Mouse (Mus musculus) layer of hippocampus, adult 18-20 months (tissue): ENCODE data around the gene Kifc1. TPM values are rescaled to one million over a fixed set of nuclear protein-coding genes. Genes with fewer than 3 reads are reported as not detected.
A peak's percentile ranks its signal among the peaks of the same experiment; 100 is the strongest.

Experiments used
- DNase-seq, 2 experiments: peaks; one replicate each; pipeline ENCODE4 v3.0.0; 2022; ENCODE audit warnings: low spot score in 2 of 2
- microRNA-seq, 2 experiments: library from miRNA; unstranded; fragments of <30 nt; microRNA quantifications; one replicate each; pipeline ENCODE4 v1.2.0; 2021
- total RNA-seq, 2 experiments: library from RNA; stranded (reverse); gene quantifications; 2 replicates each; pipeline ENCODE4 v1.2.3; 2021

Kifc1 gene
- total RNA-seq, 2 experiments from 2014 or later = 1.8 to 2.6 TPM

DNA sequence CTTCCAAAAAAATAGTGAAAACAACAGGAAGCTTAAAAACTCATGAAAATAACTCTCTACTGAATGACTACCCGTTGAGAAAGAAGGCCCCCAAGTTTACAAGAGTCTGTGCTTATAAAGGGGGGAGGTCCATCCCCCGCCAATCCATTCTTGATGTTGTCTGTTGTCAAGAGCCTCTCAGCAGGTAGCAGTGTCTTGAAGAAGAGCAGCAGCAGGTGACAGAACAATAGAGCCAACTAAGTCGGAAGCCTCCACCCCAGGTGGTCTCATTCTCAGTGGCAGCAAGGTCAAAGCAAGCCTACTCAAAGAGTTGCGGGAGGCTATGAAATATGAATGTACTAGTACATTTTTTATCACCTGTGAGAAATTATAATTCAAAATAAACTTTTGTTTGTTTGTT, 32.6 kb downstream of the Kifc1 start:
- no peak for DNase-seq

DNA sequence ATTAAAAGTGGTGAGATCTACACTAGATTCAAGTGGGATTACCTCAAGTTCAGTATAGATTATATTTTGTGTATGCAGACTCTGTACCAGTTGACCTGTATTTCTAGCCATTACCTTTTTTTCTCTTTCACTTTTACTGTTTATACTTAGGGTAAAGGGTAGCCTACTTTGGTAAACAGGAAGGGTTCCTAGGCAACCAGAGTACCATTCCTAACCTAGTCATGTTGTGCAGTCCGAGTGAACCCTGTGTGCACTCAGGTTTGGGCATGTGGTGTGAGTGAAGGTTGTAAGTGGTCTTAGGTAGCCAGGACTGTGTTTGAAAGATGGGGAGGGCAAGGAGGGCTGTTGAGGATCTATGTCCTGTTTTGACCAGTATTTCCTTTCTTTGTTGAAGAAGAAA, 39.1 kb downstream of the Kifc1 start:
- no peak for DNase-seq

DNA sequence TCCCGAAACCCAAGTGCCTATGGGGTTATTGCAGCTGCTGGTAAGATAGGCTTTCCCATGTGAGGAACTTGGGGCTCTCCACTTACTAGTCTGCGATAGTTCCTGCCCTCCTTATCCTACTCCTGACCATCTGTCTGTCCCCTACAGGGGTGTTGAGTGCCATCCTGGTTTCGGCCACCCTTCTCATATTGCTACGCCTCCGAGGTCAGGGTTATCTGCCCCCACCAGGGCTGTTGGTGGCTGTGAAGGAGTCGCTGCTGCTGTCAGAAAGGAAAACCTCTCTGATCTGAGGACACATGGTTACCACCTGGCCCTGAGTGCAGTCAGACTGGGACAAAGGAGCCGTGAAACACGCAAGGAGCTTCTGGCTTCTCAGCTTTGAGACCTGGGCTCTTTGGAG, 42.3 kb downstream of the Kifc1 start:
- DNase-seq = no peak

DNA sequence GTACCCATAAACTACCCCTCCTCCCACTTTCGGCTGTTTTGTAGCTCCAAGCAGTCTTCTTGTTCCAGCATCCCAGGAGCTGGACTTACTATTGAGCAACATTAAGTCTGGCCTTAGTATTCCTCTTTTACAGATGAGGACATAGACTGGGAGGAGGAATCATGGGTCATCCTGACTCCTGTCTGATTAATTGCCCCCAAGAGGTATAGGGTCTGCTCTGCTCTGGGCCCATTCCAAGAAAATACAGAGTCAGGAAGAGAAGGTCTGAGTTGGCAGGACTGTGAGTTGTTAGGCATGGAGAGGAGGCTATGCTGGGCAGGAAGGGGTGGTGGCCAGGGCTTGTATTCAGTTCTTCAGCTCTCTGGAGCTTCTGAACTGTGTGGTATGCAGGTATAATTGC, 46.3 kb downstream of the Kifc1 start:
- no peak for DNase-seq

DNA sequence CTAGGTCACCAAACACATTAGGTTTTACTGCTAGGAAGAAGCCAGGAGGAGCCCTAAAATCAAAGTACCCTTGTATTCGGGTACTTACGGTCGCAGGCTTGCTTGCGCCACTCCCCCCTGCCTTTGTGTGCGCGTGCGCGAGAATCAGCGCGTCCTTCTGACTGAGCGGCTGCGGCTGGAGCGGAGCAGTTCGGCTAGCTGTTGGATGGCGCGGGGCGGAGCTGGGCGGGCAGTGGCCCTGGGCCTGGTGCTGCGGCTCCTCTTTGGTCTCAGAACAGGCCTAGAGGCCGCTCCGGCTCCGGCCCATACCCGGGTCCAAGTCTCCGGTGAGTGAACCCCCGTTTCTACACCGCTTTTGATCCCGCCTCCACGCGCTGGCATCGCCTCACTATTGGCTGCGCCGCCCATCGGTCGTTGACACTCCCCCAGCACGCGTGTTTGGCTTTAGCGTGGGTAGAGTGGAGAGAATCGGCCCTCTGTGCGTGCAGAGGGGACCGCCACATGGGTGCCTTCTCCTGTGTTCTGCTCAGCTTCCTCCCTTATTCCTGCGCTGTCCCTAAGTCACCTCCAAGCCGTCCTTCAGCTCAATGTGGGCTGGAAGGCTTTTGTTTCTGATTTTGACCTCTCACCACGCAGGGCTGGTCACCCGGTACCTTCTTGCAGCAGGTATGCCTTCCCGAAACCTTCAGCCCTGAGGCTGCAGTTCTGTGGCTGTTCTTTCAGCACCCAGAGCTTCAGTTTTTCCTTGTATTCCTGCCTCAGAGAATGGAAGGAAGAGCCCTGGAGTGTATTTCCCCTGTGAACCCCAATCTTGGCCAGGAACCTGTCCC, 47.3 kb downstream of the Kifc1 start, which contains the start of gene Cd320:
TSS of gene Cd320 (plus strand) at position 126 of the 830 bp plus-strand sequence.
- DNase-seq = peak; percentile 91 to 95

DNA sequence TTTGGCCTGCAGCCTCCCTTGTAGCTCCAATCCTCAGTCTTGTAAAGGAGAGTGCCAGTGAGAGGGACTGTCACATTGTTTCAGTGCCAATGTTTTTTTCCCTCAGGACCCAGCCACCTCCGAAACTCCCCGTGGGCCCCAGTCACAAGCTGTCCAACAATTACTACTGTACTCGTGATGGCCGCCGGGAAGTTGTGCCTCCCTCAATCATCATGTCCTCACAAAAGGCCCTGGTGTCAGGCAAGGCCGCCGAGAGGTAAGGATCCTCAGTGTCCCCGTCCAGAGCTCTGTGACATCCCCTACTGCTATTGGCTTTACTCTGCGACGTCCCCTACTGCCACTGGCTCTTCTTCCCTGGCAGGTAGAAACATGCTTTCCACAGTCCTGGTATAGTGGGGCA, 60.9 kb downstream of the Kifc1 start:
- DNase-seq = no peak

DNA sequence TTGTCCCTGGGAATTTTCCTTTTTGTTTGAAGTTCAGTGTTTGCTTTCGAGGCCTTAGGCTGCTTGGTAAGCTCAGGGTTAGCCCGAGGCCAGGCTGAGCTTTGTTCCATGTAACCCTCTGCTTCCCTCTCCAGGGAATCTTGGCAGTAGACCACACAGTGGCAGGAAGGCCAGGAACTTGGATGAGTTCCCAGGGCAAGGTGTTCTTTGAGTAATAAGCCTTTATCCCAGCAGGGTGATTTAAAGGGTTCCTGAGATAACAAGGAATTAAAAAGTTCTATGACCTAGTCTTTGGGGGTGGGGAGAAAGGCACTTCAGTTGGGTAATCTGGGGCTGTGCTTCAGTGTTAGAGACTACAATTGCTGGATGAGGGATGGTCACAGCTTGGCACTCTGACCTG, 61.6 kb downstream of the Kifc1 start:
- no peak for DNase-seq

DNA sequence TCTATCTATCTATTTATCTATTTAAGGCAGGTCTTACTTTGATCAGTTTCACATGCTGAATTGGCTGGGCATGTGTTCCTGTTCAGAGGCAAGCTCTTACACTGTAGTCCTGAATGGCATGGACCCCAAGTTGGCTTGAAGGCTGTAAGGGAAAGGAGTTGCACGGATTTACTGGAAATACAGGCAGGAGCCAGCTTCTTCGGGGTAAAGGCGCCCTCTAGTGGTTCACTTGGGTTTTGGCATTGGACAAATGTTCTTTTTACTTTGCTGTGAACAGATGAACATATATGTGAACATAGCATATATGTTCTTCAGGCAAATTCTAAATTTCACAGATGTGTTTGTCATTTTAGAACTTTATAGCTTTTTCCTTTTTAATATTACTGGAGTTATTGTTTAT, 63.6 kb downstream of the Kifc1 start:
- peak; percentile 51 to 83 for DNase-seq

Small RNA genes lying within 50 kb of the gene (microRNA-seq; reads per million reads assigned to microRNA genes)
- gene Gm27740 = 0 reads per million in 2 experiments

Other genes starting within 250 kb of the Kifc1 start
- gene Hnrnpm, start 203.8 kb downstream of the Kifc1 start, total RNA-seq = 100 to 1,000 TPM; 136 to 150 TPM
- 10 to 100 TPM; 86.2 to 87.1 TPM for gene March2, start 172.0 kb downstream of the Kifc1 start, total RNA-seq
- 100 to 1,000 TPM; 341 to 345 TPM for gene Rab11b, start 130.1 kb downstream of the Kifc1 start, total RNA-seq
- 1 to 10 TPM; 2.6 to 3.5 TPM for gene Angptl4, start 108.8 kb downstream of the Kifc1 start, total RNA-seq
- gene Kank3, start 80.1 kb downstream of the Kifc1 start, total RNA-seq = 10 to 100 TPM; 27.6 to 28.8 TPM
- gene Rps28, start 66.1 kb downstream of the Kifc1 start, total RNA-seq = 100 to 1,000 TPM; 756 to 834 TPM
- gene Ndufa7, start 66.1 kb downstream of the Kifc1 start, total RNA-seq = 100 to 1,000 TPM; 199 to 208 TPM
- gene Cd320, start 47.6 kb downstream of the Kifc1 start, total RNA-seq = 10 to 100 TPM; 20.4 to 23.3 TPM
- not detected for gene Gm7029, start 16.8 kb downstream of the Kifc1 start, total RNA-seq
- gene Platr17, start 14.5 kb upstream of the Kifc1 start, total RNA-seq = under 1 TPM in 1 of 2 experiments, not detected in 1; 0.42 TPM
- 10 to 100 TPM; 29.6 to 32.9 TPM for gene Daxx, start 18.8 kb upstream of the Kifc1 start, total RNA-seq
- 10 to 100 TPM; 38.3 to 38.5 TPM for gene Tapbp, start 25.2 kb upstream of the Kifc1 start, total RNA-seq
- 10 to 100 TPM; 34.3 to 34.4 TPM for gene Zbtb22, start 25.2 kb upstream of the Kifc1 start, total RNA-seq
- gene Rgl2, start 38.9 kb upstream of the Kifc1 start, total RNA-seq = 10 to 100 TPM; 61.9 to 63.0 TPM
- 10 to 100 TPM; 94.9 to 95.8 TPM for gene Pfdn6, start 49.7 kb upstream of the Kifc1 start, total RNA-seq
- gene Wdr46, start 50.0 kb upstream of the Kifc1 start, total RNA-seq = 10 to 100 TPM; 13.2 to 15.5 TPM
- gene B3galt4, start 60.8 kb upstream of the Kifc1 start, total RNA-seq = 1 to 10 TPM; 5.1 to 5.2 TPM
- gene Vps52, start 65.2 kb upstream of the Kifc1 start, total RNA-seq = 10 to 100 TPM; 76.1 to 79.8 TPM
- gene Rps18, start 65.3 kb upstream of the Kifc1 start, total RNA-seq = 100 to 1,000 TPM; 319 to 336 TPM
- 10 to 100 TPM; 25.5 to 26.9 TPM for gene H2-K1, start 109.7 kb upstream of the Kifc1 start, total RNA-seq
- 10 to 100 TPM; 39.0 to 40.8 TPM for gene Ring1, start 134.0 kb upstream of the Kifc1 start, total RNA-seq
- 10 to 100 TPM; 59.7 to 63.9 TPM for gene H2-Ke6, start 137.4 kb upstream of the Kifc1 start, total RNA-seq
- gene Slc39a7, start 141.0 kb upstream of the Kifc1 start, total RNA-seq = 100 to 1,000 TPM in 1 of 2 experiments, 10 to 100 TPM in 1; 90.7 to 105 TPM
- 10 to 100 TPM; 77.1 to 85.8 TPM for gene Rxrb, start 141.2 kb upstream of the Kifc1 start, total RNA-seq
- 10 to 100 TPM; 22.5 to 23.4 TPM for gene Col11a2, start 148.8 kb upstream of the Kifc1 start, total RNA-seq
- not detected for gene H2-Oa, start 201.7 kb upstream of the Kifc1 start, total RNA-seq
- 10 to 100 TPM; 27.4 to 32.5 TPM for gene H2-DMa, start 228.9 kb upstream of the Kifc1 start, total RNA-seq
- 100 to 1,000 TPM; 184 to 185 TPM for gene Brd2, start 232.0 kb upstream of the Kifc1 start, total RNA-seq